Mouse (Mus musculus): ENCODE measurements around the gene Mapk8. TPM values are rescaled to one million over a fixed set of nuclear protein-coding genes. Genes with fewer than 3 reads are reported as not detected.

Mapk8 gene
- polyA plus RNA-seq, 1 experiment, result 12.0 TPM

DNA sequence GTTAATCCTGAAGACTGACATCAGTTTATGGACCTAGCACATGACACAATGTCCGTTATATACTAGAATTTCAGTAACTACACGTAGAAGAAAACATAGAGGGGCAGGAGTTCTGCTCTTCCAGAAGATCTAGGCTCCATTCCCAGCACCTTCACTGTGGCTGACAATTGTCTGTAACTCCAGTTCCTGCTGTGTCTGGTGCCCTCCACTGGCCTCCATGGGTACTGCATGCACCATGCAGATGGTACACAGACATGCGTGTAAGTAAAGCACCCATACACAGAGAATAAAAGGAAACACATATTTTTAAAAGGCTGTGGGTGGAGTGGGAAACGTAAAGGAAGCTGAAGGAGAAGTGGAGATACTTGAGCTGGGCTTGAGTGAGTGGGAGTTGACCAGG, 113.1 kb downstream of the Mapk8 start:
- TF ChIP-seq SRF (IDR thresholded peaks at IDR 0.05; ENCODE audit: control insufficient read depth, insufficient read length, low read depth) (no peak), USF1 (IDR thresholded peaks at IDR 0.05; ENCODE audit: low read depth) (no peak), POLR2A (IDR thresholded peaks at IDR 0.05; ENCODE audit: insufficient read length, low read depth) (no peak), MYOD1 (IDR thresholded peaks at IDR 0.05; ENCODE audit: control insufficient read depth in 1 of 3, insufficient read length in 2 of 3, low read depth in 2 of 3) (no peak), MAX (IDR thresholded peaks at IDR 0.05; ENCODE audit: low read depth) (no peak), CEBPB (IDR thresholded peaks at IDR 0.05; ENCODE audit: insufficient read depth, poor library complexity, severe bottlenecking) (no peak), TCF3 (IDR thresholded peaks at IDR 0.05; ENCODE audit: insufficient read length, low read depth) (no peak), POLR2AphosphoS2 (IDR thresholded peaks at IDR 0.05; ENCODE audit: insufficient read length, low read depth) (no peak), REST (IDR thresholded peaks at IDR 0.05; ENCODE audit: insufficient read depth, insufficient read length) (no peak), TCF12 (IDR thresholded peaks at IDR 0.05; ENCODE audit: insufficient read depth, poor library complexity, severe bottlenecking) (no peak), E2F4 (IDR thresholded peaks at IDR 0.05; ENCODE audit: insufficient read depth) (no peak), MYOG (IDR thresholded peaks at IDR 0.05; ENCODE audit: control insufficient read depth in 1 of 3, insufficient read depth in 1 of 3, insufficient read length in 2 of 3, low read depth in 2 of 3) (no peak)
- no peak overlapping the region for H3K4me2 ChIP-seq (ENCODE audit: low read depth)
- no peaks in the 10 kb centered on the region for H3K27me3 ChIP-seq (ENCODE audit: control insufficient read depth, insufficient read depth, insufficient read length)
- H3K79me2 ChIP-seq (ENCODE audit: control insufficient read depth, insufficient read depth), result peaks cover 100% of the 10 kb centered on the region
- no peak overlapping the region for H3ac ChIP-seq (ENCODE audit: control insufficient read depth, insufficient read length)
- H3K36me3 ChIP-seq (ENCODE audit: control insufficient read depth, insufficient read depth), result no peaks in the 10 kb centered on the region
- no peak overlapping the region for H3K4me3 ChIP-seq

DNA sequence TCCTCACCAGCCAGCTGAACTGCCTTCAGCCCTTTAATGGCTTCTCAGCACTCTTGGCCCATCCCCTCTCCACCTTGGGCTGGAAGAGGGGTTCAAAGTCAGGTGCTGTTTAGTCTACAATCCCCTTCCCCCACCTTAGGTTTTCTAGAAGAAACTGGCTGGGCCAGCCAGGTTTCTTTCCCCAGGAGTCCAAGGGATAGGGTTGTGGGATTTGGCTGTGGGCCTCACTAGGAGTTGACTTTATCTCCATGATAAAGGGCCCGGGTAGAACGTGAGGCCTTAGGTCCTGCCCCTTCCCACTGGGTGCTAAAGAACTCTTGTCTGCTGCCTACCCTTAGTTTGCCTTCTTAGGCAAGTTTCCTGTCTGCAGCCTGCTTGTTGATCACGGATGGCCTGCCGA, 115.3 kb downstream of the Mapk8 start:
- H3ac ChIP-seq (ENCODE audit: control insufficient read depth, insufficient read length), result no peak overlapping the region
- H3K27me3 ChIP-seq (ENCODE audit: control insufficient read depth, insufficient read depth, insufficient read length), result no peaks in the 10 kb centered on the region
- H3K36me3 ChIP-seq (ENCODE audit: control insufficient read depth, insufficient read depth), result no peaks in the 10 kb centered on the region
- peaks cover 100% of the 10 kb centered on the region for H3K79me2 ChIP-seq (ENCODE audit: control insufficient read depth, insufficient read depth)
- no peak overlapping the region for H3K4me3 ChIP-seq
- no peak overlapping the region for H3K4me2 ChIP-seq (ENCODE audit: low read depth)
- no peak for TF ChIP-seq TCF3 (IDR thresholded peaks at IDR 0.05; ENCODE audit: insufficient read length, low read depth)
- no peak for TF ChIP-seq USF1 (IDR thresholded peaks at IDR 0.05; ENCODE audit: low read depth)
- TF ChIP-seq MYOD1 (IDR thresholded peaks at IDR 0.05; ENCODE audit: control insufficient read depth in 1 of 3, insufficient read length in 2 of 3, low read depth in 2 of 3), result no peak
- TF ChIP-seq E2F4 (IDR thresholded peaks at IDR 0.05; ENCODE audit: insufficient read depth), result no peak
- TF ChIP-seq MYOG (IDR thresholded peaks at IDR 0.05; ENCODE audit: control insufficient read depth in 1 of 3, insufficient read depth in 1 of 3, insufficient read length in 2 of 3, low read depth in 2 of 3), result no peak
- TF ChIP-seq TCF12 (IDR thresholded peaks at IDR 0.05; ENCODE audit: insufficient read depth, poor library complexity, severe bottlenecking), result no peak
- TF ChIP-seq MAX (IDR thresholded peaks at IDR 0.05; ENCODE audit: low read depth), result no peak
- no peak for TF ChIP-seq REST (IDR thresholded peaks at IDR 0.05; ENCODE audit: insufficient read depth, insufficient read length)
- TF ChIP-seq SRF (IDR thresholded peaks at IDR 0.05; ENCODE audit: control insufficient read depth, insufficient read length, low read depth), result no peak
- TF ChIP-seq CEBPB (IDR thresholded peaks at IDR 0.05; ENCODE audit: insufficient read depth, poor library complexity, severe bottlenecking), result no peak
- TF ChIP-seq POLR2A (IDR thresholded peaks at IDR 0.05; ENCODE audit: insufficient read length, low read depth), result no peak
- no peak for TF ChIP-seq POLR2AphosphoS2 (IDR thresholded peaks at IDR 0.05; ENCODE audit: insufficient read length, low read depth)

DNA sequence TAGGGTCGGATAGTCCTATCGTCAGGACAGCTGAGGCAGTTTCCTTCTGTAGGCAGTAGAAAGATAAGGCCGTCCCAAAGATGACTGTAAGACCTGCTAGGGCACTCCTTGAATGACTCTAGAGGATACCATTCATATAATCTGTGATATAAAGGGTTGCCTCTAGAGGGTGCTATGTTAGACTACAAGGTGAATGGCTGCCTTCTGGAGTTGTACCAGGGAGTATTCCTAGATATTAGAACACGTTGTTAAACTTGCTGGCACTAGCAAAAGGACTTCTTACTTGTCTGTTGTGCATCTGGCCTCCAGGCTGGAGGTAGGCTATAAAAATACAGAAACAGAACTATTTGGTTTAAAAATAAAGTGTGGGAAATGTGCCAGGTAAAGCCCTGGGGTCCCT, 116.0 kb downstream of the Mapk8 start:
- no peak for TF ChIP-seq POLR2A (IDR thresholded peaks at IDR 0.05; ENCODE audit: insufficient read length, low read depth)
- no peak for TF ChIP-seq MYOD1 (IDR thresholded peaks at IDR 0.05; ENCODE audit: control insufficient read depth in 1 of 3, insufficient read length in 2 of 3, low read depth in 2 of 3)
- no peak for TF ChIP-seq USF1 (IDR thresholded peaks at IDR 0.05; ENCODE audit: low read depth)
- no peak for TF ChIP-seq MYOG (IDR thresholded peaks at IDR 0.05; ENCODE audit: control insufficient read depth in 1 of 3, insufficient read depth in 1 of 3, insufficient read length in 2 of 3, low read depth in 2 of 3)
- TF ChIP-seq CEBPB (IDR thresholded peaks at IDR 0.05; ENCODE audit: insufficient read depth, poor library complexity, severe bottlenecking), result no peak
- TF ChIP-seq MAX (IDR thresholded peaks at IDR 0.05; ENCODE audit: low read depth), result no peak
- TF ChIP-seq E2F4 (IDR thresholded peaks at IDR 0.05; ENCODE audit: insufficient read depth), result no peak
- TF ChIP-seq POLR2AphosphoS2 (IDR thresholded peaks at IDR 0.05; ENCODE audit: insufficient read length, low read depth), result no peak
- Histone ChIP-seq H3K79me2 (ENCODE audit: control insufficient read depth, insufficient read depth) (peaks cover 100% of the 10 kb centered on the region), H3K27me3 (ENCODE audit: control insufficient read depth, insufficient read depth, insufficient read length) (no peaks in the 10 kb centered on the region), H3ac (ENCODE audit: control insufficient read depth, insufficient read length) (no peak overlapping the region), H3K4me3 (no peak overlapping the region), H3K36me3 (ENCODE audit: control insufficient read depth, insufficient read depth) (no peaks in the 10 kb centered on the region), H3K4me2 (ENCODE audit: low read depth) (no peak overlapping the region)

DNA sequence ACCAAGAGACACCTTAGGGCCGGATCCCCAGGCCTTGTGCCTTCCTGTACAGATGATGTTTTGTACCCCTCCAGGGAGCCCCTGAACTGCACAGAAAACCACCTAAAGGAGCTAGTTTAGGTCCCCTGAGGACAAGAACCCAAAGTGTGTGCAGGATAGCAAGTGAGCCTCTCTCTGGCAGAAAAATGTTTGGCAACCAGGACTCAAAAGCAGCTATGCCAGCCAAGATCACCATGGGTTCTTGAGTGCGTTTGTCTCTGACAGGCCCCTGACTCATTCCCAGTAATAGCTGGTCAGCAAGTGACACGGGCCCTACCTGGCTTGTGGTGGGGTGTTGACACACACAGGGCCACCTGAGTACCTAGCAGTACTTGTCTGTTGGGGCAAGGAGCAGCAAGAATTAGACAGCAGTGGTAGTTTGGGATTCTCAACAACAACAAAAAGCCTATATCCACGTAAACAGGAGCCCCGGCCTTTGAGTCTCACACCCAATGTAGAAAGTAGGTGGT, 117.6 kb downstream of the Mapk8 start:
- Histone ChIP-seq H3K4me3 (no peak overlapping the region), H3K36me3 (ENCODE audit: control insufficient read depth, insufficient read depth) (no peaks in the 10 kb centered on the region)

DNA sequence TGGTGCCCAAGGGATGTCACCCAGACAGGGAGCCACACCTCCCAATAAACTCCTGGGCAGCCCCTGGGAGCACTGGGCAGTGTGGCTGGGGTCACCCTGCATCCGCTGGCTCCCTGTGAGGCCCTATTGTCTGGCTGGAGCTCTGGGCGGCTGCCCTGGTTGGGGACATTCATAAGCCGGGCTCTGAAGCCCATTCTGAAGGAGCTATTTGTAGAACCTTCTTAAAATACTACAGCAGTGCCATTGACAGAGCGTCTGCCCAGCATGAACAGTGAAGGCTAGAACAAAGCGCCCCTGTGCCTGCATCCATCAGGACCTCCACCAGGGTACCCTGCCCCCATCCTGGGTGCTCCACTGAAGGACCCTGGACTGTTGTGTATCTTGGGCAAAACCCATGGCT, 118.6 kb downstream of the Mapk8 start:
- no peak overlapping the region for H3ac ChIP-seq (ENCODE audit: control insufficient read depth, insufficient read length)
- H3K4me2 ChIP-seq (ENCODE audit: low read depth), result no peak overlapping the region
- peaks cover 100% of the 10 kb centered on the region for H3K79me2 ChIP-seq (ENCODE audit: control insufficient read depth, insufficient read depth)
- H3K27me3 ChIP-seq (ENCODE audit: control insufficient read depth, insufficient read depth, insufficient read length), result no peaks in the 10 kb centered on the region
- TF ChIP-seq MAX (IDR thresholded peaks at IDR 0.05; ENCODE audit: low read depth) (no peak), REST (IDR thresholded peaks at IDR 0.05; ENCODE audit: insufficient read depth, insufficient read length) (no peak), TCF12 (IDR thresholded peaks at IDR 0.05; ENCODE audit: insufficient read depth, poor library complexity, severe bottlenecking) (no peak), SRF (IDR thresholded peaks at IDR 0.05; ENCODE audit: control insufficient read depth, insufficient read length, low read depth) (no peak), USF1 (IDR thresholded peaks at IDR 0.05; ENCODE audit: low read depth) (no peak), TCF3 (IDR thresholded peaks at IDR 0.05; ENCODE audit: insufficient read length, low read depth) (no peak), POLR2AphosphoS2 (IDR thresholded peaks at IDR 0.05; ENCODE audit: insufficient read length, low read depth) (no peak), MYOD1 (IDR thresholded peaks at IDR 0.05; ENCODE audit: control insufficient read depth in 1 of 3, insufficient read length in 2 of 3, low read depth in 2 of 3) (no peak), E2F4 (IDR thresholded peaks at IDR 0.05; ENCODE audit: insufficient read depth) (no peak), POLR2A (IDR thresholded peaks at IDR 0.05; ENCODE audit: insufficient read length, low read depth) (no peak), MYOG (IDR thresholded peaks at IDR 0.05; ENCODE audit: control insufficient read depth in 1 of 3, insufficient read depth in 1 of 3, insufficient read length in 2 of 3, low read depth in 2 of 3) (no peak), CEBPB (IDR thresholded peaks at IDR 0.05; ENCODE audit: insufficient read depth, poor library complexity, severe bottlenecking) (no peak)
- no peak overlapping the region for H3K4me3 ChIP-seq
- no peaks in the 10 kb centered on the region for H3K36me3 ChIP-seq (ENCODE audit: control insufficient read depth, insufficient read depth)

More for the DNA sequence above, 117.6 kb downstream of the Mapk8 start:
- no peak for TF ChIP-seq CEBPB (IDR thresholded peaks at IDR 0.05; ENCODE audit: insufficient read depth, poor library complexity, severe bottlenecking)
- H3K27me3 ChIP-seq (ENCODE audit: control insufficient read depth, insufficient read depth, insufficient read length), result no peaks in the 10 kb centered on the region
- peaks cover 100% of the 10 kb centered on the region for H3K79me2 ChIP-seq (ENCODE audit: control insufficient read depth, insufficient read depth)
- H3ac ChIP-seq (ENCODE audit: control insufficient read depth, insufficient read length), result no peak overlapping the region
- H3K4me2 ChIP-seq (ENCODE audit: low read depth), result no peak overlapping the region
